Mouse (Mus musculus) G1E (cell line): ENCODE measurements around the gene Fstl4.

Source experiments
- CTCF ChIP-seq: IDR thresholded peaks from 2 replicates; pipeline ENCODE4 v1.5.1; 2012; ENCODE audit warnings: low read depth, low read length, inconsistent platforms, mixed read lengths
- GATA2 ChIP-seq: IDR thresholded peaks from 2 replicates; pipeline ENCODE4 v1.6.1; 2012; ENCODE audit warnings: low read depth, low read length, inconsistent platforms, borderline replicate concordance

- no peak for TF ChIP-seq CTCF
- TF ChIP-seq GATA2 = no peak
These were observed 418.4 kb downstream of the Fstl4 start for GRCm38 (mm10) chr11:53182858-53183257.
